Mouse (Mus musculus) brown adipose tissue, adult 24 weeks (tissue): ENCODE data around the gene Gm11127. TPM values are rescaled to one million over a fixed set of nuclear protein-coding genes. Genes with fewer than 3 reads are reported as not detected.
A peak's percentile ranks its signal among the peaks of the same experiment; 100 is the strongest.

Experiments used
- H3K27ac ChIP-seq: fragments of 200-500 bp; replicated peaks from 2 replicates; pipeline ENCODE4 v1.5.1; 2012; ENCODE audit warnings: low read depth, mild to moderate bottlenecking, low read length
- H3K4me1 ChIP-seq: fragments of 200-500 bp; 2 replicates; pipeline ENCODE4 v1.6.1; 2012; ENCODE audit warnings: low read length, mixed read lengths; ENCODE audit not compliant: control insufficient read depth, insufficient read depth, insufficient read length
- H3K4me3 ChIP-seq: fragments of 200-500 bp; 2 replicates; pipeline ENCODE4 v1.5.1; 2012; ENCODE audit warnings: low read depth, mild to moderate bottlenecking, low read length, moderate library complexity; ENCODE audit not compliant: insufficient read depth
- polyA plus RNA-seq: library from polyadenylated mRNA; stranded (reverse); fragments of >200 nt; gene quantifications from 2 replicates; pipeline ENCODE4 v1.2.4, GENCODE M21; 2012; ENCODE audit not compliant: missing spikeins, insufficient read depth, insufficient read length

The Gm11127 gene
- polyA plus RNA-seq, 1 experiment: not detected

- Histone ChIP-seq H3K4me3 (peak overlapping the region; percentile 9; the same call in 1 of the 2 replicates), H3K27ac (peak overlapping the region; percentile 84), H3K4me1 (peaks cover 12% of the 10 kb centered on the region)
Measured at GRCm38 (mm10) chr17:36023710-36024654, 34.2 kb downstream of the Gm11127 start.

GRCm38 (mm10) chr17:36022922-36023321, 35.2 kb downstream of the Gm11127 start:
- Histone ChIP-seq H3K27ac (peak overlapping the region; percentile 84; the same call in 1 of the 2 replicates), H3K4me3 (no peak overlapping the region), H3K4me1 (peaks cover 12% of the 10 kb centered on the region)

- Histone ChIP-seq H3K4me1 (peaks cover 12% of the 10 kb centered on the region), H3K27ac (no peak overlapping the region), H3K4me3 (no peak overlapping the region)
Measured at GRCm38 (mm10) chr17:36022098-36022497, 36.1 kb downstream of the Gm11127 start.

- H3K4me1 ChIP-seq: peaks cover 12% of the 10 kb centered on the region
- no peak overlapping the region for H3K4me3 ChIP-seq
- H3K27ac ChIP-seq: peak overlapping the region; percentile 93
Measured at GRCm38 (mm10) chr17:36021309-36021708, 36.9 kb downstream of the Gm11127 start.

- H3K4me1 ChIP-seq: peaks cover 12% of the 10 kb centered on the region
- H3K4me3 ChIP-seq: peak within 1 kb of the TSS; percentile 63
- peak within 1 kb of the TSS; percentile 95 for H3K27ac ChIP-seq
Measured at GRCm38 (mm10) chr17:36020191-36021073, 37.7 kb downstream of the Gm11127 start, which contains the start of gene H2-T24. H2-T24 (minus strand) TSS chr17:36020560.

- Histone ChIP-seq H3K4me1 (peaks cover 12% of the 10 kb centered on the region), H3K4me3 (peak overlapping the region; percentile 63), H3K27ac (peak overlapping the region; percentile 95)
Measured at GRCm38 (mm10) chr17:36019519-36019918, 38.7 kb downstream of the Gm11127 start.

GRCm38 (mm10) chr17:36018979-36019378, 39.2 kb downstream of the Gm11127 start:
- Histone ChIP-seq H3K4me1 (peaks cover 9% of the 10 kb centered on the region), H3K4me3 (peak overlapping the region; percentile 23; the same call in 1 of the 2 replicates), H3K27ac (no peak overlapping the region; the same call in 1 of the 2 replicates)

- no peak overlapping the region for H3K4me3 ChIP-seq
- peaks cover 3% of the 10 kb centered on the region for H3K4me1 ChIP-seq
- H3K27ac ChIP-seq: no peak overlapping the region
Measured at GRCm38 (mm10) chr17:36017046-36017445, 41.1 kb downstream of the Gm11127 start.

- H3K4me3 ChIP-seq: no peak overlapping the region
- no peak overlapping the region for H3K27ac ChIP-seq
- H3K4me1 ChIP-seq: no peaks in the 10 kb centered on the region
Measured at GRCm38 (mm10) chr17:36014977-36015376, 43.2 kb downstream of the Gm11127 start.

Other genes with a start within 250 kb of the Gm11127 start
- 19.2 and 52.4 TPM in 2 replicates for gene Ier3, start 236.7 kb downstream of the Gm11127 start, polyA plus RNA-seq
- 38.1 and 61.2 TPM in 2 replicates for gene Flot1, start 235.1 kb downstream of the Gm11127 start, polyA plus RNA-seq
- gene Tubb5, start 220.1 kb downstream of the Gm11127 start, polyA plus RNA-seq: 32.5 and 58.6 TPM in 2 replicates
- gene Mdc1, start 216.9 kb downstream of the Gm11127 start, polyA plus RNA-seq: 3.0 and 3.3 TPM in 2 replicates
- 1.4 and 2.8 TPM in 2 replicates for gene Nrm, start 197.1 kb downstream of the Gm11127 start, polyA plus RNA-seq
- 7.4 and 8.8 TPM in 2 replicates for gene Ppp1r18, start 192.8 kb downstream of the Gm11127 start, polyA plus RNA-seq
- gene Dhx16, start 178.6 kb downstream of the Gm11127 start, polyA plus RNA-seq: 17.0 and 26.4 TPM in 2 replicates
- 125 and 142 TPM in 2 replicates for gene 2310061I04Rik, start 160.9 kb downstream of the Gm11127 start, polyA plus RNA-seq
- gene Atat1, start 148.3 kb downstream of the Gm11127 start, polyA plus RNA-seq: 19.1 and 42.2 TPM in 2 replicates
- gene Mrps18b, start 142.0 kb downstream of the Gm11127 start, polyA plus RNA-seq: 111 and 132 TPM in 2 replicates
- gene Ppp1r10, start 141.9 kb downstream of the Gm11127 start, polyA plus RNA-seq: 13.4 and 49.3 TPM in 2 replicates
- 69.2 and 77.7 TPM in 2 replicates for gene Abcf1, start 88.6 kb downstream of the Gm11127 start, polyA plus RNA-seq
- gene Gnl1, start 78.5 kb downstream of the Gm11127 start, polyA plus RNA-seq: 13.5 and 14.5 TPM in 2 replicates
- 5.3 and 6.8 TPM in 2 replicates for gene Prr3, start 78.1 kb downstream of the Gm11127 start, polyA plus RNA-seq
- gene H2-T24, start 37.8 kb downstream of the Gm11127 start, polyA plus RNA-seq: 3.3 and 3.9 TPM in 2 replicates
- gene H2-T23, start 25.5 kb downstream of the Gm11127 start, polyA plus RNA-seq: 16.3 and 22.1 TPM in 2 replicates
- 57.5 and 83.0 TPM in 2 replicates for gene H2-T22, start 15.6 kb downstream of the Gm11127 start, polyA plus RNA-seq
- gene Gm6034, start 15.4 kb downstream of the Gm11127 start, polyA plus RNA-seq: not detected in 2 replicates
- not detected in 2 replicates for gene Gm19684, start 63.3 kb upstream of the Gm11127 start, polyA plus RNA-seq
- gene Gm7030, start 71.1 kb upstream of the Gm11127 start, polyA plus RNA-seq: not detected in 2 replicates
- not detected in 2 replicates for gene Gm8909, start 110.2 kb upstream of the Gm11127 start, polyA plus RNA-seq
- not detected in 2 replicates for gene H2-T3, start 131.9 kb upstream of the Gm11127 start, polyA plus RNA-seq
- gene Rpp21, start 199.7 kb upstream of the Gm11127 start, polyA plus RNA-seq: 49.0 and 66.3 TPM in 2 replicates
- gene Trim39, start 213.9 kb upstream of the Gm11127 start, polyA plus RNA-seq: 5.5 and 6.2 TPM in 2 replicates
- gene H2-M10.2, start 228.1 kb upstream of the Gm11127 start, polyA plus RNA-seq: not detected in 2 replicates